Mouse (Mus musculus) midbrain, embryonic 14.5 days (tissue): ENCODE data around the gene Trappc3. TPM values are rescaled to one million over a fixed set of nuclear protein-coding genes. Genes with fewer than 3 reads are reported as not detected.

ENCODE experiments used
- ATAC-seq: fragments of 200-750 bp; cut with Nextera tagmentation; 2 replicates; pipeline ENCODE4 v1.8.0; 2017; ENCODE audit warnings: moderate number of reproducible peaks, moderate library complexity; ENCODE audit not compliant: low FRiP score, low TSS enrichment
- DNase-seq: peaks from one replicate; pipeline ENCODE4 v3.0.0-alpha.2; 2015
- H3K27ac ChIP-seq: fragments of 300-500 bp; sonication (generic); replicated peaks from 2 replicates; pipeline ENCODE4 v1.5.1; 2014; ENCODE audit warnings: mild to moderate bottlenecking, low read depth, low read length, moderate library complexity
- H3K27me3 ChIP-seq: fragments of 300-500 bp; sonication (generic); 2 replicates; pipeline ENCODE4 v1.6.1; 2014; ENCODE audit warnings: low read length, control low read depth, mixed read lengths; ENCODE audit not compliant: control insufficient read depth, insufficient read depth
- H3K36me3 ChIP-seq: fragments of 300-500 bp; sonication (generic); 2 replicates; pipeline ENCODE4 v1.6.1; 2014; ENCODE audit warnings: low read length, control low read depth; ENCODE audit not compliant: control insufficient read depth, insufficient read depth
- H3K4me1 ChIP-seq: fragments of 300-500 bp; sonication (generic); 2 replicates; pipeline ENCODE4 v1.6.1; 2014; ENCODE audit warnings: mild to moderate bottlenecking, antibody characterized with exemption, low read length, control low read depth; ENCODE audit not compliant: control insufficient read depth, insufficient read depth
- H3K4me2 ChIP-seq: fragments of 300-500 bp; sonication (generic); 2 replicates; pipeline ENCODE4 v1.6.1; 2014; ENCODE audit warnings: mild to moderate bottlenecking, low read length, moderate library complexity
- H3K4me3 ChIP-seq: fragments of 300-500 bp; sonication (generic); replicated peaks from 2 replicates; pipeline ENCODE4 v1.5.1; 2014; ENCODE audit warnings: low read depth, low read length
- H3K9ac ChIP-seq: fragments of 300-500 bp; sonication (generic); replicated peaks from 2 replicates; pipeline ENCODE4 v1.6.1; 2014; ENCODE audit warnings: mild to moderate bottlenecking, low read length, moderate library complexity
- H3K9me3 ChIP-seq: fragments of 300-500 bp; sonication (generic); 2 replicates; pipeline ENCODE4 v1.6.1; 2016; ENCODE audit warnings: low read length, control low read depth, mixed read lengths; ENCODE audit not compliant: control insufficient read depth
- WGBS: fragments of 180-500 bp; shearing (Covaris S2); extraction: QIAGEN DNeasy Blood & Tissue Kit; methylation state at CpG from one replicate; pipeline ENCODE4 v1.1.7; 2014; 5-methylcytosine and 5-hydroxymethylcytosine counted together
- polyA plus RNA-seq: library from polyadenylated mRNA; unstranded; fragments of >200 nt; fragmentation: Nextera tagmentation; extraction: Ambion mirVana; gene quantifications from 2 replicates; pipeline ENCODE4 v1.2.1, GENCODE M21; 2014

The Trappc3 gene
- polyA plus RNA-seq, 1 experiment from 2014 or later: 37.1 TPM

GRCm38 (mm10) chr4:126242510-126242909 lies 19.6 kb upstream of the Trappc3 start:
- WGBS: 92% methylated on average over 6 of the region's 6 CpGs
- H3K27ac ChIP-seq: no peak overlapping the region
- H3K4me1 ChIP-seq: no peaks in the 10 kb centered on the region
- no peak overlapping the region for H3K9ac ChIP-seq
- peaks cover 64% of the 10 kb centered on the region for H3K36me3 ChIP-seq
- no peak overlapping the region for H3K4me2 ChIP-seq
- no peaks in the 10 kb centered on the region for H3K27me3 ChIP-seq
- no peak overlapping the region for H3K4me3 ChIP-seq
- ATAC-seq: no peak
- DNase-seq: no peak
- no peaks in the 10 kb centered on the region for H3K9me3 ChIP-seq

- Histone ChIP-seq H3K9me3 (no peaks in the 10 kb centered on the region), H3K27ac (no peak overlapping the region), H3K4me1 (peaks cover 23% of the 10 kb centered on the region), H3K4me3 (no peak overlapping the region), H3K9ac (no peak overlapping the region), H3K36me3 (peaks cover 29% of the 10 kb centered on the region), H3K4me2 (no peak overlapping the region), H3K27me3 (no peaks in the 10 kb centered on the region)
- no peak for DNase-seq
- ATAC-seq: no peak
- 84% methylated on average over 13 of the region's 13 CpGs for WGBS
These were observed 15.8 kb upstream of the Trappc3 start for GRCm38 (mm10) chr4:126246202-126246889.

- Histone ChIP-seq H3K9me3 (no peaks in the 10 kb centered on the region), H3K4me3 (no peak overlapping the region), H3K27ac (peak overlapping the region; percentile 80), H3K9ac (peak overlapping the region; percentile 49), H3K4me1 (peaks cover 42% of the 10 kb centered on the region), H3K27me3 (no peaks in the 10 kb centered on the region), H3K36me3 (peaks cover 13% of the 10 kb centered on the region; the same call in 1 of the 2 replicates), H3K4me2 (peak overlapping the region; percentile 35)
- WGBS: 7% methylated on average over 11 of the region's 11 CpGs
- ATAC-seq: no peak; the same call in 1 of the 2 replicates
- DNase-seq: peak; percentile 64
These were observed 13.8 kb upstream of the Trappc3 start for GRCm38 (mm10) chr4:126248261-126248868.

GRCm38 (mm10) chr4:126250659-126251058 lies 11.5 kb upstream of the Trappc3 start:
- Histone ChIP-seq H3K36me3 (peaks cover 10% of the 10 kb centered on the region; the same call in 1 of the 2 replicates), H3K9me3 (no peaks in the 10 kb centered on the region), H3K4me3 (no peak overlapping the region), H3K4me2 (no peak overlapping the region), H3K4me1 (peaks cover 57% of the 10 kb centered on the region), H3K27me3 (no peaks in the 10 kb centered on the region), H3K9ac (no peak overlapping the region), H3K27ac (no peak overlapping the region)
- DNase-seq (no peak), ATAC-seq (no peak)
- WGBS: 55% methylated on average over 4 of the region's 4 CpGs

- H3K27ac ChIP-seq: peak overlapping the region; percentile 1; the same call in 1 of the 2 replicates
- no peak overlapping the region for H3K4me3 ChIP-seq
- DNase-seq (no peak), ATAC-seq (no peak)
- no peak overlapping the region; the same call in 1 of the 2 replicates for H3K9ac ChIP-seq
- H3K4me1 ChIP-seq: peaks cover 57% of the 10 kb centered on the region
- no peaks in the 10 kb centered on the region for H3K27me3 ChIP-seq
- H3K9me3 ChIP-seq: no peaks in the 10 kb centered on the region
- H3K4me2 ChIP-seq: peak overlapping the region; percentile 20
- 70% methylated on average over 11 of the region's 11 CpGs for WGBS
- 0 out of 2 replicates have a peak, but pooled peaks cover 5% of the 10 kb centered on the region for H3K36me3 ChIP-seq
These were observed 10.4 kb upstream of the Trappc3 start for GRCm38 (mm10) chr4:126251655-126252254.

GRCm38 (mm10) chr4:126252411-126253237 lies 9.5 kb upstream of the Trappc3 start:
- H3K27me3 ChIP-seq: no peaks in the 10 kb centered on the region
- 66% methylated on average over 17 of the region's 17 CpGs for WGBS
- H3K27ac ChIP-seq: peak overlapping the region; percentile 60
- peaks cover 64% of the 10 kb centered on the region for H3K4me1 ChIP-seq
- ATAC-seq (no peak), DNase-seq (no peak)
- peak overlapping the region; percentile 16; the same call in 1 of the 2 replicates for H3K9ac ChIP-seq
- peak overlapping the region; percentile 29 for H3K4me2 ChIP-seq
- H3K36me3 ChIP-seq: 0 out of 2 replicates have a peak, but pooled peaks cover 2% of the 10 kb centered on the region
- no peaks in the 10 kb centered on the region for H3K9me3 ChIP-seq
- H3K4me3 ChIP-seq: 0 out of 2 replicates have a peak overlapping the region, but pooled peaks have one; percentile 3

- H3K4me3 ChIP-seq: peak overlapping the region; percentile 99
- DNase-seq (no peak), ATAC-seq (no peak)
- 72% methylated on average over 14 of the region's 14 CpGs for whole genome bisulfite sequencing
- no peaks in the 10 kb centered on the region for H3K27me3 ChIP-seq
- H3K4me2 ChIP-seq: peak overlapping the region; percentile 97
- no peaks in the 10 kb centered on the region for H3K9me3 ChIP-seq
- H3K36me3 ChIP-seq: no peaks in the 10 kb centered on the region
- H3K9ac ChIP-seq: peak overlapping the region; percentile 99
- H3K4me1 ChIP-seq: peaks cover 57% of the 10 kb centered on the region
- H3K27ac ChIP-seq: no peak overlapping the region
These were observed 8.4 kb upstream of the Trappc3 start for GRCm38 (mm10) chr4:126253637-126254272.
